Mouse (Mus musculus): ENCODE measurements around the gene Ctdsp2.

Gene Ctdsp2

DNA sequence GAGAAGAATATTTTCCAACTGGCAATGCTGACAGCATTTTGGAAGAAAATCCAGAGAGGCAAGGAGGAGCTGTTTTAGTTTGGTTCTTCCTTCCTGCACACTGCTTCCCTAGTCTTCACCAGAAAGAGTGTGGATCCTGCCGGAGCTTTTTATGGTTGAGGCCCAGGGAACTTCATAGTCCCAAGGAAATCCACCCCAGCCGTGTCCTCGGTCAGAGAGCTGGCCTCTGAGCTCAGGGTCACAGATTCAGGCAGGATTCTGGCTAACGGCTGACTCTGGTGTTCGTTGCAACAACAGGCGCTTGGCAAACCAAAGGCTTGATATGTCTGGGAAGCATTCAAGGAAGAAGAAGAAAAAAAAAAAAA, 15.6 kb upstream of the Ctdsp2 start:
- DNase-seq (ENCODE audit: low spot score): no peak

DNA sequence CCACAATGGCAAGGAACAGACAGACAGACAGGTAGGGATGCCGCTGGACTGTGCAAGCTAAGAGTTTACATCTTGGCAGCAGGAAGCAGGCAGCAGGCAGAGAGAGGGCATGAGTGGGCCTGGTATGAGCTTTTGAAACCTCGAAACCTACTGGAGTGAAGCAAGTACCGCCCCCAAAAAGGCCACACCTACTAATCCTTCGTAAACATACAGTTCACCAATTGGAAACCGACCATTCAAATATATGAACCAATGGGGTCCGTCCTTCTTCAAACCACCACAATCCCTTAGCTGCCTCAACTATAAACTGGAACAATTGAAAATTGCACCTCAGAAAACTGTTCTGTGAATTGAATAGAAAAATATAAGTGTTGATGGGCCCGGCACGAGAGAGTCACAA, 14.7 kb upstream of the Ctdsp2 start:
- DNase-seq (ENCODE audit: low spot score): no peak

GRCm38 (mm10) chr10:126971363-126972050, 7.0 kb upstream of the Ctdsp2 start:
- no peak for DNase-seq (ENCODE audit: low spot score)

DNA sequence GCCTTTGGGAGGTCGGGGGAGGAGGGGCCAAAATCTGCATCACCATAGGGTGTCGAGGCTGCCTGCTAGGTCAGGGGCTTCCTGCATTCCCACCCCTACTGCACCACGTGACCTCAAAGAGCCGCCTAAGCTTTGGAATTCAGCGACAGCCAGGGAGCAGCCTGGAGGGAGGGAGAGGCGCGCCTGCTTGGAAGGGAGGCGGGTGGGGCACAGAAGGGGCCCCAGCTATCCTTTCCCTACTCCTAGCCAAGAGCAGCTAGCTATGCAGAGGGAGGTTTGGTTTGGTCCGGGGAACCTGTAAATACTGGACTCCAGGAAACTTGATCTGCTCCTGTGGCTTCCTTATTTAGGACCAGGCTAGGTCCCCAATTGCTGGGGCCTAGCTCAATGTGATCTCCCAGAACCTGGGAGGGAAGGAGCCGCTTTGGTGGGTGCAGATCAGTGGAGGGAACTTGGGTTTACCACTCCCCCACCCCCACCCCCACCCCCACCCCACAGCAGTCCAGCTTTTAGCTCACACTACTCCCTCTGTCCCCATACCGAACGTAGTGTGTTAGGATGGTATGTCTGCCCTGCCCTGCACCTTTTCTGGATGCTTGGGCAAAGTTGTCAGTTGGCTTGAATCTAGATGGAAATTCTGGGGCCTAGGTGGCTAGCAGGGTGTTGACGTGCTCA, 6.3 kb upstream of the Ctdsp2 start:
- peak; percentile 91 for DNase-seq (ENCODE audit: low spot score)

- DNase-seq (ENCODE audit: low spot score): no peak
Observed at GRCm38 (mm10) chr10:126972988-126973387, 5.5 kb upstream of the Ctdsp2 start.

GRCm38 (mm10) chr10:126975706-126976105, 2.8 kb upstream of the Ctdsp2 start:
- no peak for DNase-seq (ENCODE audit: low spot score)

DNA sequence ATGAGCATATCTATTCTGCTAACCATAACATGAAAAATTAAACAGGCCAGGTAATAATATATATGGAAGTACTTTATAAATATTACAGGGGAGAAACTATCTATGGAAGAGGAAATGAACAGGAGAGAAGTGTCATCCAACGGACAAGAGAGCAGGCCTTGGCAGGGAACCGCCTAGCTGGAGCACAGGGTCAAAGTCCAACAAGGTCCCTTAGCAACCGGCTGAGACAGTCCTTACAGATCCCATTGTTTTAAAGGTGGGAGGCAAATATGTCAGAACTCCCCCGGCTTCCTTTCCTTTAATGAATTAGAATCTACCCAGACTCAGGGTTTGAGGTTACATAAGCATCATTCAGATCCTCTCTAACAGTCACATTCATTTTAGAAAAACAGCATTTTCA, 1.4 kb upstream of the Ctdsp2 start:
- DNase-seq (ENCODE audit: low spot score): no peak

DNA sequence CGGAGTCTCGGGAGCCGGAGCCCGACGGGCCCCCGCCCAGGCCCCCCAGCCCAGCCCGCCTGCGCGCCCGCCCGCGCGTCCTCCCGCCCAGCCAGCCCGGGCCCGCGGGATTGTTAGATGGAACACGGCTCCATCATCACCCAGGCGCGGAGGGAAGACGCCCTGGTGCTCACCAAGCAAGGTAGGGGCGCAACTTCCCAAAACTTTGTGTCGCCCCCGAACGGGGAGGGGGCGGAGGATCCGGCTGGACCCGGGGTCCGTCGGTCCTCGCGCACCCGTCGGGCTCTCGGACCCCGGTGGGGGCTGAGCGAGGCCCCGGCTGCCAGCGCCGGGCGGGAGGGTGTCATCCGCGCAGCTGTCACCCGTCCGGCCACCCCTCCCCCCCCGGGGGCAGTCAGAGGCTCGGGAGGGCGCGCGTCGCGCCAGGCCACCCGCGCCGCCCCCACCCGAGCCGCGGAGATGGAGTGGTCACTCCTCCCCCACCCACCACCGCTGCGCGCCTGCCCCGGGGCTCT, 661 bp downstream of the Ctdsp2 start:
- DNase-seq (ENCODE audit: low spot score): no peak

DNA sequence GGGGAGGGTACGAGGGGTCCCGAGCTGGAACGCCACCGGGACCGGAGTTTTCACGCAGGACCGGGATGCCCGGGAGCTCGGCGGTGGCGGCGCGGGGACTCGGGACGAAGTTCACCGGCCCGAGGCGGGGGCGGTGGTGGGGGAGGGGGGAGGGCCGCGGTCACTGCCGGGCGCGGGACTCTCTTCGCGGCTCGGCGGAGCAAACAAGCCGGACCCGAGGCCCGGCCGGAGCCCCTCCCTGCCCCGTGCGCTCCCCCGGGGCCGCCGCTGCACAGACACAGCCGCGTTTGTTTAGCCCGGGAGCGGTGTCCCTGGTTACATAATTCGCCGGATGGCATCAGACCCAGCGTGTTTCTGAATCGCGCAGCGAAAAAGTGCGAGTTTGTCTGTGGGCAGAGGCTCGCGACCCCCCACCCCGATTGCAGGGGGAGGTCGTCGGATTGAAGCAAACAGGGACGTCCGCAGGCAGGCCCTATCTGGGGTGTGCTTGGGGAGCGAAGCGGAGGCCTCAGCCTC, 1.2 kb downstream of the Ctdsp2 start:
- DNase-seq (ENCODE audit: low spot score): peak; percentile 48

GRCm38 (mm10) chr10:126980221-126980932, 1.9 kb downstream of the Ctdsp2 start:
- peak; percentile 65 for DNase-seq (ENCODE audit: low spot score)

DNA sequence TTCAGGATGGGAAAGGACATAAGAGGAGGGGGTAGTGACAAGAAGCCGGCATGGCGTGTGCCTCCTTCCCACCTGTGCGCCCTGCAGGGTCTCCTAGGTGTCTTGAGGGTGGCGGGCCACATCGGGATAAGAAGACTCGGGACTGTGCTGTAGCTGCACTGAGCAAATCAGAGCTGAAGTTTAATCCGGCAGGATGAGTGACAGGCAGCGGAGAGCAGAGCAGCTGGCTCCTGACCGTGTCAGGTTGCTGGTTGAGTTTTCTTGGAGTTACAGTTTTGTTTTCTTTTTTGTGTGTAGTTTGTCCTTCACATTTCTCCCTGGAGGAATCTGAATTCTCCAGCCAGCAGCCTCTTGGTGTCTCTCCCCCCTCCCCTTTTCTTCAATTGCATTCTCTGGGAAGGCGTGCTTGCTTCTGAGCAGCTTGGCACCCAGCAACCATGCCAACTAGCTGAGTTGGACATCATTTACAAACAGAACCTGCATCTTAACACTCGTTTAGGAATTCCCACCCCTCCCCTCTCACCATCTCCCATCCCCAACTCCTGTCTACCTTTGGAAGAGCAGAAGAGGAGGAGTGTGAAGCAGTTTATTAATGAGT, 2.5 kb downstream of the Ctdsp2 start:
- DNase-seq (ENCODE audit: low spot score): no peak

DNA sequence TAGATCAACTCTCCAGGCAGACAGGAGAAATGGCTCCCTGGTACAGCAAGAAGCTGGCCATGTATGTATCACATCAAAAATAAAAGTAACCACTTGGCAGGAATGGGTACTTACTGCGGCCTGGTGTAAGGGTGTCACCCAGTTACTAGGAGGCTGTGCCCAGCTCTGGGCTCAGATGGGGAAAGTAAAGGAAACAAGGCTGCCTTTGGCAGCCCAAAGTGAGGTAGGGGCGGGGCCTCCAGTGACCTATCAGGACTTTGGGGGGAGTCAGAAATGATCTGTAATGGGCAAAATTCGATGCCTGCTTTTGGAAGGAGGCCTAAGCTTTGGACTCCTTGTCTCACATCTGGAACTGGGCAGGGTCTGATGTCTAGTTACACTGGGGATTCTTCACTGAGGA, 3.2 kb downstream of the Ctdsp2 start:
- DNase-seq (ENCODE audit: low spot score): no peak

GRCm38 (mm10) chr10:126983193-126983725, 4.7 kb downstream of the Ctdsp2 start:
- DNase-seq (ENCODE audit: low spot score): no peak

DNA sequence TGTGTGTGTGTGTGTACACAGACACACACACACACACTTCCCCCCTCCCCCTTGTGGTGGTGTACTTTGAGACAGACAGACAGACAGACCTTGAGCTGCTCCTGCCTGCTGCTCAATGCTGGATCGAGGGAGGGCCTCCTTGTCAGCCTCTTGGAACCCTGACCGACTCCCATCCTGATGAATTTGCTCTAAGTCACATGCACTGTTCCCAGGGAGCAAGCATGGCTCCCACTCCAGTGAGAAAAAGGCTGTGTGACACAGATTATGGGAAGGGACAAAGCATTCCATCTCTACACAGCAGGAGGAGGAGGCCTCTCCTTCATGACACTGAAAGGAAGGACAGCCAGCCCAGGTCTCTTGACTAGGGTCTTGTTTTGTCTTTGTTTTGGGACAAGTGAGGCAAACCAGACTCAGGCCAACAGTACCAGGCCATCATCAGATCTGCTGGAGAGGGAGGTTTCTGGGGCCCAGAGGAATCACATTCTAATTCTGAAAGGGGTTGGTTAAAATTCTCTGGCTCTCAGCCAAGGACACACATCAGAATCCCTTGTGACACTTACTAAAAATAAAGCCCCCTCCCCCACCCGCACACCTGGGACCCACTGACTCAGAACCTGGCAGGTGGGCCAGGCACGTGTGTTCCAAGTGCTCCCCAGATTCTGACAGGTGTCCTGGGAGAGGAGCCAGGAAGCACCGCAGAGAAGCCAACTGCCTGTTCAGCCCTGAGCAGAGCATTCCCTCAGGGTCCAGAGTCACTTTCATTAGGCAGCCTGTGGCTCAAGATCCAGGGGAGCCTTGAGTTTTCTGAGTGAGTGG, 5.9 kb downstream of the Ctdsp2 start:
- no peak for DNase-seq (ENCODE audit: low spot score)

GRCm38 (mm10) chr10:126985127-126985526, 6.6 kb downstream of the Ctdsp2 start:
- no peak for DNase-seq (ENCODE audit: low spot score)

DNA sequence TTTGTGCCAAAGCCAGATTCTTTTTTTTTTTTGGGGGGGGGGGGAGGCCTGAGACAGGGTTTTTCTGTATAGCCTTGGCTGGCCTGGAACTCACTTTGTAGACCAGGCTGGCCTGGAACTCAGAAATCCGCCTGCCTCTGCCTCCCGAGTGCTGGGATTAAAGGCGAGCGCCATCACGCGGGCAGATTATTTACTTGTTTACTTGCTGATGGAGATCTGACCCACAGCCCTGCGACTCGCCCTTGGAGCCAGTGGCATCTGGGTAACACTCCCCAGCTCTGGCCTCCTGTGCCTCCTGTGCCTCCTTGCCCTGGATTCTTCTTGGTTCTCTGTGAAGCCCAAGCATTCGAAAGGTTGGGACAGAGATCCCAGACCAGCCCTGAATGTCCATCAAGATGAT, 7.1 kb downstream of the Ctdsp2 start:
- no peak for DNase-seq (ENCODE audit: low spot score)

DNA sequence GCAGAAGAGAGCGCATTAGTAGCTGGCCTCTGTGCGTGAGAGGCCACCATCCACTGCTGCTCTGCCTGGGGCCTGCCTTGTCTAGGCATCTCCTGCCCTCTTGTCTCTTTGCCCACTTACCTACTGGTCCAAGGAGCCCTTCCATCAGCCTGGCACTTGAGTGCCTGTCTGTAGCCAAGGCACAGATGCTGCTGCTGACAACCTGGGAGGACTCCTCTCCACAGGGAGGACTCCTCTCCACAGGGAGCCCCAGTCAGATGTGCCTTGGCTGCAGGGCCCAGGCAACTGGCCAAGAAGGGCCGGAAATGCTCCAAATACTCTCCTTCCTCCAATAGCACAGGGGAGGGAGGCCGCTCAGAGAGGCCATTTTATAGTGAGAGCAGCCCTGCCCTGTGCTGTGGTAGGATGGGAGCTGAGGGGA, 8.0 kb downstream of the Ctdsp2 start:
- DNase-seq (ENCODE audit: low spot score): no peak

- DNase-seq (ENCODE audit: low spot score): no peak
Observed at GRCm38 (mm10) chr10:126987183-126988118, 8.9 kb downstream of the Ctdsp2 start.

GRCm38 (mm10) chr10:126988513-126989165, 10.1 kb downstream of the Ctdsp2 start:
- no peak for DNase-seq (ENCODE audit: low spot score)
